Mouse (Mus musculus) cerebellum, adult 9-11 months (tissue): Measurements from ENCODE around the gene Gm10271.

ENCODE experiments used
- DNase-seq: peaks from one replicate; pipeline ENCODE4 v3.0.0; 2022

Gm10271 gene

DNA sequence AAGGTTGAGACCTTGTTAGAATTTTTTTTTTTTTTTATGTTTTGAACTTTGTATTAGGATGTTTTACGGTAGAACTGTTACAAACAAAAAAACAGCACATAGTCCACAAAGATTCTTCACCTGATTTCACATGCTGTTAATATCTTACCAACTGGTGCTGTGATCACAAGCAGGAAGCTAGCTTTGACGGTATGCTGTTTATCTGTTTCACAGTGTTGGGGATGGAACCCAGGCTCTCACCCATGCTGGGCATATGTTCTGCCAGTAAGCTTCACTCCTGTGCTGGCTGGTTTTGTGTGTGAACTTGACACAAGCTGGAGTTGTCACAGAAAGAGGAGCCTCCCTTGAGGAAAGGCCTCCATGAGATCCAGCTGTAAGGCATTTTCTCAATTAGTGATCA lies 5.4 kb upstream of the Gm10271 start:
- no peak for DNase-seq

DNA sequence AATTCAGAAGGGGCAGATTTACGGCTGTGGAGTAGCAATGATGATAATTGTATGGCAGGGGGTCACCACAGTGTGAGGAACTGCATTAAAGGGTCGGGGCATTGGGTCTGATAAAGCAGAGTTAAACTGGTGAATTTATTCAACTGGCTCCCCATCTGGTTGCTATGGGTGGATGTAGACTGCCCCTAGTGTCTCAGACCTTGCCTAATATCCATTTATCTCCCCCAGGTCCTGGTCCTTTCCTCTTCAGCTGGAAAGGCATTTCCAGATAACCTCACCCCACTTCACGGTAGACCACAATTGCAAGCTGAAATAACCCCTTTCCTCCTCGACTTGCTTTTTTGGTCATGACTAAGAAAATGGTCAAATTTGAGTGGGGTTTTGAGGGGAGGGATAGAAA lies 5.0 kb upstream of the Gm10271 start:
- DNase-seq = no peak

DNA sequence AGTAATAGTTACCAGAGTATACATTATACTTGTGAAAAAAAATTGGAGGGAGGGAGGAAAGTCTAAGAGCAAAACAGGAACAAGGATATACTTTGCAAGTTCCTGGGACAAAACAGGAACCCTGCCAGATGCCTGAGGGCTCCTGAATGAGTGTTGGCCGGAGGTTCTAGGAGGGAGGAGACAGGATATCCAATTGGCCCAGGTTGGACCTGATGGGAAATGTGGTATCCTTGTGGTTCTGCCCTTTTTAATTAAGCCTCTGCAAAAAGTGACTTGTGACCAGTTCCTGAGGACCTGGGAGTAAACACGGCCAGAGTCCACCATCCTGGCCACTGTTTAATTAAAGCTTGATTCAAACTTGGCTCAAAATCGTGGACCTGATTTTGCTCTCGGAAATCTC lies 3.7 kb downstream of the Gm10271 start:
- DNase-seq = no peak

DNA sequence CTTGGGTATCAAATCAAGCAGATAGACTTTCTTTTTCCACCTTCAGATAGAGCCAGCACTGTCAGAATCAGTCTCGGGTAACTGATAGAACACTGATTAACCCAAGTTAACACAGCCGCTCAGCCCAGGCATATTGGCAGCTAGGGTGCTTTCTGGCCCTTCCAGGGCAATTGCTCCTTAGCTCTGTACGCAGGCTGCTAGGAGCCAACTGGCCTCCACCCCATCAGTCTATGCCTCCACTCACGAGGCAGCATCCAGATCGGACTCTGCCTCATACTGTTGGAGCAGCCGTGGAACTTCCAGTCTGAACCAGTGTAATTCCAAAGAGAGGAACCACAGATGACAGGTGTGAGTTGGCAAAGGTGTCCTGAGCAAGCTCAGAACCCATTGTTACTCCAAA lies 6.3 kb downstream of the Gm10271 start:
- DNase-seq = no peak

DNA sequence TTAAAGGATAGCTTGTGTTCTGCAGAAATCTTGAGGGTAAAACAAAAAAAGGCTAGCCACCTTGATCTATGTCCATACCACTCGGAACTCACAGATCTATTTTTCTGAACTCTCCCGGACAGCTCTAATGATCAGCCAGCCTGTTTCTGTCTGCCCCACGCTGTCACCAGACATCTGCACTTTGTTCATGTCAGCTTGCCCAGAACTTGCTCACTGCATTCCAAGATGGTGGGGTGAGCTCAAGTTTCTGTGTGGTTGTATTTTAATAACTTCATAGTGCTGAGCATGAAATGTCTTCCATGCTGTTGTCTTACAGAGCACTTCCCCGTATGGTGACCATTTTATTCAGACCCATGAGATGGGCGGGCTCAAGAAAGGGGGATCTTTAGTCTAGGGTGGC lies 7.1 kb downstream of the Gm10271 start:
- DNase-seq = no peak

DNA sequence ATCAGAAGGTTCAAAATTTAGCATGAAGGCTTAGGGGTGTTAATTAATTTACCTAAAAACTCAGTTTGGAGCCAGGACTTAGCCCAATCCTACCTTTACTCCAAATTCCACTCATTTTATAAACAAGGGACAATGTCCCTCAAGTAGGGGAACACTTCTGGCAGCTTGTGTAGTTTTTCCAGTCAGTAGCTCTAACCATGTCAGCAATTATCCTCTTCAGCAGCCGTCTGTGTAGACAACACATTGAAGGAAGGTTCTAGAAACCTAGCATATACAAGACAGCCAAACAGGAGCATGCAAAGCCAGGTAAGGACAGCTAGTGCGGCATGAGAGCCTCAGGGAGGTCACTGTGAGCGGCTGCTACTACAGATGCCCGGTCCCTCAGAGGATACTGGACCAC lies 7.8 kb downstream of the Gm10271 start:
- no peak for DNase-seq

DNA sequence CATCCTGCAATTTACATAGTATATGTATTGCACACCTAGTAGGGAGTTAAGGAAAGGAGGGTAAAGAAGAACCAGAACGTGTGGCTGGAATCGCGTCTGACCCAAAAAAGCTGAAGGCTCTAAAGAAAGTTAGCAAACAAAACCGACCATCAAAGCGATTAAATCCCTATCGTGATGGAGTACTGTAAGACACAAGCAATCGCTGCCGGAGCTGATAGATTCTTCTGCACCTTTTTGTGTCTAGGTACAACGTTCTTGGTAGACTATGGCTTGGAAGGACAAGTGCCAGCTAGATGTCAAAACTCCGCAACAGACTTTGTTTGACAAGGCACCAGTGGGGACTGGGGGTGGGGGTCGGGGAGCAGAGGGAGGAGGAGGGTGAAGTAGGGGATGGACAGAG lies 8.3 kb downstream of the Gm10271 start:
- DNase-seq = no peak

DNA sequence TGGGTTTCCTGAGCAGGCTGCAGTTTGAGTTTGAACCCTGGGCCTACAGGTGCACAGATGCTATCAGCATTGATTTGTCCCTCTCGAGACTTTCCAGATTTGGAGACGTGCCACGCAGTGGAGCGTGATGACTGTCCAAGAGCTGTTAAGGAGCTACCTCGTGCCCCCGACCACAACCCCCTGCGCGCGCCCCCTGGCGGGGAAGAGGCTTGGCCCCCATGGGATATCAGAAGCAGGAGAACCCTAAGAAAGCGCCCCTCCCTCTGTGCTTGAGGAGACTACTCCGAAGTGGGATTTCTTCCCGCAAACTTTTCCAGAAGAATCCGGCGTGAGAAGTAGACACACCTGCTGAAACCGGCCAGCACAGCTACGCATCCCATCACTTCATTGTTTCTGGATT lies 9.6 kb downstream of the Gm10271 start:
- no peak for DNase-seq

DNA sequence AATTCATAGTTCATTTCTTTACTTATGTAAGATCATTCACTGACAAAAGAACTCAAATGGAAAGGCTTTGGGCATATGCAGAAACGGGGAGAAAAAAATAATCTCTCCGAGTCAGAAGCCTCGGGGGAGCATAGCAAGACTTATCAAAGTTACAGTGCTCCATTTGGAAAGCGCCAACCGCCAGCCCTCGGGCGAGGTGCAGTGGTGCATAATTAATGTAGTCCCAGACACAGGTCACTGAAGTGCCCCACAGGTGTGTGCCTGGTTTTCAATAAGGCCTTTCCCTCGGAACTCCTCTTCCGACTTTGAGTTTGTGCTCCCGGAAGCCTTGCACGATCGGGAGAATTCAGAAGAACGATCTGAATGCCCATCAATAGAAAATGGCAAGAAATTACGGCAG lies 10.3 kb downstream of the Gm10271 start:
- no peak for DNase-seq

DNA sequence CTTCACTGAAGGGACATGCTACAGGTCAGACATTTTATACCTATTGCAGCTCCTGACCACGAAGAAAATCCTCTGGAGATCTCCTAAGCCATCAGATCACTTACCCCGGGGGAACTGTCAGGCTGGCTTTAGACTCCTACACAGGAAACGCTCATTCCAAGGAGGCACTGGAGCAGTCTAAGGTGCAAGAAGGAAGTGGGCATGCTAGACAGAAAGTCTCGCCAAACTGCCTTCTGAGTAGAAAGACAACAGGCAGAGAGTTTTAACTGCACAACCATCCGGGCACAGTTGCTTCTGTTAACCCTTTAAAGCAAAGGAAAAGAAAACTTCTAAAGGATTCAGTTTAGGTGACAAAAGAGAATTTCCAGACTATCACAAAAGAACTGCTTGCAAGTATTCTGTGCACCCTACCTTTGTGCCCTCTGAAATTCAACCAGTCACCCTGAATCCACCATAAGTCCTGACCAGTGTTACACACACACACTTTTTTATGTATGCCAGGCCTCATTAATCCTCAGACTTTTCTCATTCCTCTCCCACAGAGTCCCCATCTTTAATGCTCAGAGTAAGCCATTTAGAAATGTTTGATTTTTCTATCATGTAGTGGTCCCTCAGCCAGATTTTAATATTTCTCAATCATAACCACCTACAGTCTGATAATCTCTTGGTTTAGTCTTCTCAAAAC lies 14.4 kb downstream of the Gm10271 start:
- DNase-seq = no peak

DNA sequence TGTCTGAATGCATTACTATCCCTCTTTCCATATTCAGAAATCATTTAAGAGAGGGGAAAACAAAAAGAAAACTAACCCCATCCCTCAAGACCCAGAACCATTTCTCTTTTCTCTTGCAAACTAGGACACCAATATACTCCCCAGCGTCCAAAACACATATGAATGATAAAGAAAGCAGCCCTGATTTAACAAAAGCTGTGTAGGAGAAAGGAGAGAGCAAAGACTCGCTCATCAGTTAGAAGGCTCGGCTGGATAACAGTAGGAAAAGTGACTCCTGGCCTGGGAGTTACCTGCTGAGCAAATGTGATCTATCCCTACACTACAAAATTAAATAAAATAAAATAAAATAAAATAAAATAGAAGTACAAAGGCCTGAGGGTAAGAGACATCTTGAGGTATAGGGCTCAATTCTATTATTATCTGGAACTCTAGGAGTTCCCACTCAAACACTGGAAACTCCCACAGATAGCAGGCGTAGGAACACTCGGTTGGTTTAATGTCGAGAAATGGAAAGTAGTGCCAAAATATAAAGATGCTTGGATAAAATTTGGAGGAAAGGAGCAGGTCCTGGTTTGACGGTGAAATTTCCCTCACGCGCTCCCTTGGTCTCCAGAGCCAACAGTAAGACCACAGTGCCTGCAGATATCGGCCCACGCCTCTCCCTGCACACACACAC lies 15.8 kb downstream of the Gm10271 start:
- no peak for DNase-seq

DNA sequence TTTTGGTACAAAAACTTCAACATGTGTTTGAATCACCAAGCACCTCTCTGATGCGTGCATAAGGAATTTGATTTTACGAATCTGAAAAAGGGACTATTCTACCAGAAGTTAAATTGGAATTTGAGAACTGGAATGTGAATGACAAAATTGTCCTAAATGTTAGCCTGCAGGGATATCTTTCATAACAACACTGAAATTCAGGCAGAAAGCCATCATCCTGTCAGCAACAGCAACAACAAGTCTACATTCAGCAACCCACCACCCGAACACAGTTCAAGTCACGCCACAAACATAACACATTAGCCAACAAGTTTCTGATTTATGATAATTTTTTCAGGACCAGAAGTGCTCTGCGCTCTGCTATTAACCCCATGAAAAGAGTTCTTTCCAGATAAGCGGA lies 17.2 kb downstream of the Gm10271 start:
- no peak for DNase-seq

DNA sequence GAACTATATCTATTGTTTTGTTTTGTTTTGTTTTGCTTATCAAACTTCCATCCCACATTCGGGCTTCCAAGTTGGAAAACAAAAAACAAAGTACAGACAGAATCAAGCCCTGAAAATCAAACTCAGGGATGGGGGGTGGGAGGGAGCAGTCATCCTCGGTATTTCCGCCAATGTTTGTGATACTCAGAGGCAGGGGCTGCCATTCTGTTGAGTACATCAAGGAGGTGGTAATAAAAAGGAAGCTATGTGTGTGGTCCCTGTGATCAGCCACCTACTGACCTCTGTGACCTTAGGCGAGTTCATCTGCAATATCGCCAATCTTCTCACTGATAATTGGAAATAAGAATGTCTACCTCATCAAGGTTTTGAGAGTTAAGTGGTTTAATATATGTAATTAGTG lies 21.5 kb downstream of the Gm10271 start:
- DNase-seq = peak; percentile 41

DNA sequence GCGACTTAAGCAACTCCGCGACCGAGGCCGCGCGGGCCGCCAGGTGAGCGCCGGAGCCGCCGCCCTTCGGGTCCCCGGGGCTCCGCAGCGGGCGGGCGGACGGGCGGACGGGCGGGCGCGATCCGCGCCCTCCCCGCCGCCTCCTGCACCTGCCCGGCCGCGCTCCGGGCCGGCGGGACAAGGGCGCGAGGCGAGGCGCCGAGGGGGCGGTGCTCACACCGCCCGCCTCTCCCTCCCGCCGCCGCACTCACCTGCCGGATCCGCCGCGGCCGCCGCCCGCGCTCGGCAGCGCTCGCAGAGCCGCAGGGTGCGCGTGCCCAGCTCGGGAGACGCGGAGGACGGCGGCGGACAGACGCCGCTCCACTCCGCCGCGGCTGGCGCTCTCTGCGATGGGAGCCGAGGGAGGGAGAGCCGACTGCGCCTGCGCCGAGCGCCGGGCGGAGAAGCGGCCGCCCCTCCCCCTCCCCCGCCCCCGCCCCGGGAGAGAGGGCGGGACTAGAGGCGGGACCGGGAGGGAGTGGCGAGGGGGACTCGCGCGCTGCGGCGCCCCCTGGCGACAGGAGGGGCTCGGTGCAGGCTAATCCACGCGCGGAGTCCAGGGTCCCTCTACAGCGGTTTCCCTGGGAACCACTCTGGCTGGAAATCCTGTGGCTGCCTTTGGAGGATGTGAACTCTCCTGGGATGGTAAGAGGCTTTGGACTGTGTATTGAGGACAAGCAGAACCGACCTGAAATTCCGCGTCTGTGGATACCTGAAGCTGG lies 22.2 kb downstream of the Gm10271 start, which contains the start of gene Rab3ip:
TSS of gene Rab3ip (minus strand) at position 761 of the 761 bp plus-strand sequence.
- DNase-seq = peak; percentile 91

DNA sequence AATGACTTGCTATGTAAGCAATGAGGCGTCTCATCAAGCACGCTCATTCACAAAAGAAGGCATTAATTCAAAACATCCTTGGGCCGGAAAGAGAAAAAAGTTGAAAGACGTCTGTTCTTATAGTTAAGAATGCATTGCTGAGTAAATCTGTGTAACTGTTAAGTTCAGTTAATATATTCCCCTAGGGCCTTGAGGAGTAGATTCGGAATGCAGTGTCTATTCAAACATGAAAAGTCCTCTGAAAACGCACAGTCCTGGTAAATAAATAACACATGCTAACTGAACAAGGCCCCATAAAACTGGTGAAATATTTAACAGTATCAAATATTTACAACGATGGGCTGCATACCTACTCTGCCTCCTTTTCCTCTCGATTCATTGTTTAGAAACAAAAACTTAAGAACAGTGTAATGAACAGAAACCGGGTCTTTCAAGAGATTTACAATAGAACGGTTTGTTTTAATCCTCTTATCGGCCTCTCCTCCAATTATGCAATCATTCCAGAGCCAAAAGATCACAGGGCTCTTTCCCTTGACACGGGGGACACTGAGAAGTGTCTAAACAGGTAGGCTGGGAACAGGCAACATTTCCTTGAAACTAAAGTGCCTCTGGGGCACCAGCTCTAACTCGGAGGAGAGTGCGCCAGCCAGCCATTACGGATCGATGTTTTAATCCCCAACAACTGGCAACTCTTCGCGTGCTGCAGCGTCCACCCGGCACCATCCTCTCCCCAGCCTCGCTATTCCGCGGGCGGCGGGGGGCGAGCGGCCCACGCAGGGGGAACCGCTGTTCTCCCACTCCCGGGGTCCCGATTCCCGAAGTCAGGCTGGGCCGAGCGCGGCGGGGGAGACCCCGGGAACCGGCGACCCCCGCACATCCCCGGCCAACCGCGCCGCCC lies 23.0 kb downstream of the Gm10271 start:
- peak; percentile 66 for DNase-seq

DNA sequence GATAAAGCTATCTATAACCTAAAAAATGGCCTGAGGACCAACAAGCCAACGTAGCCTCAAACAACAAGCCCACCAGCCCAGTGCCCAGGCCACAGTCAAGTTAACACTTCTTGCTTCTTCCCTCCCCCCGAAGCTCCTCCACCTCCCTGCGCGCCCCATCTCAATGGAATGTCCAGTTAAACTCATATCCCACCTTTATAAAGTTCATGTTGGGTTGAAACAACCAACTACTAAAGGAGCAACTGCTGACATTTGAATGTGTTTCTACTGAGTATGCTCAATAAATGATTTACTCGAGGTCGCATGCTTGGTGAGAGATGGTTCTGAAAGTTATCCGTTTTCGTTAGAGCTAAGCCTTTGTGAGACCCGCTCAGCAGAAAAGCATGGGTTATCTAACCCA lies 24.0 kb downstream of the Gm10271 start:
- DNase-seq = no peak

DNA sequence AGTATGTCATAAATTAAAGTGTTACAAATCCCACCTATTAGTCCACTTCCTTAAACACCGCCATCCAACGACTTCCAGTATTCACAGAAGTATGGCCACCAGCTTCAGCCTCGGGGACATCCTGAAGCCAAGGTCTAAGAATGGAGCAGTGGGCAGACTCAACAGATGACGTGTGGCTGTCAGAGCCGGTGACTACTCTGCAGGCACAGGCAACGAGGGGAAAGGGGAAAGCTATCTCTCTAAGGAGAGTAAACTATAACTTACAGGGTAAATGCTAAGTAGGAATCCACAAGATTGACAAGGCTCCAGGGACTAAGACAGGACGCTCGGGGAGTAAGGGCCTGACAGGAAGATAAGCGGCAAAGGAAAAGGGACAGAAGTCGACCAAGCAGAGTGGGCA lies 27.5 kb downstream of the Gm10271 start:
- DNase-seq = no peak

DNA sequence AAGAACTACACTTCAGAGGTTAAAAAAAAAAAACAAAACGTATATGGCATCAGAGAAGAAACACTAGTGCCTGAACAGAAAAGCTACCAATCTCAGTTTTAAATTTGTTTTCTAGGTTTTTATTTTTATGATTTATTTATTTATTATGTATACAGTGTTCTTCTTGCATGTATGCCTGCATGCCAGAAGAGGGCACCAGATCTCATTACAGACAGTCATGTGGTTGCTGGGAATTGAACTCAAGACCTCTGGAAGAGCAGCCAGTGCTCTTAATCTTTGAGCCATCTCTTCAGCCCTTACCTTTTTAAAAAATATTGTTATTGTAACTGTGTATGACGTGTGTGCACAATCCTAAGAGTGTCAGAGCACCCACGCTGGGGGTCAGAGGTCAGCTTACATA lies 28.3 kb downstream of the Gm10271 start:
- DNase-seq = no peak

DNA sequence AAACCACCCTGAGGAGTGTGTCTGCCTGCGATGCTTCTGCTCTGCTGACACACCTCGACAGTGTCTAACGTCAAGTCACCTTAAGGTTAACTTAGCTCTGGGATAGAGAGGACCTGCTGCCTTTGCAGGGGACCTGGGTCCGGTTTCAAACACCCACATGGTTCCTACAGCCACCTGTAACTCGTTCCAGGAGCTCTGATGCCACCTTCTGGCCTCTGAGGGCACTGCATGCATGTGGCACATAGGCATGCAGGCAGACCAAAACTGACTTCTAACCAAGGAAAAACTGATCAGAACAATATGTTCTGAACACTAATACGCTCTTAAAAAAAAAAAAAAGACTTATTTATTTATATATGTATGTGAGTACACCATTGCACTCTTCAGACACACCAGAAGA lies 29.4 kb downstream of the Gm10271 start:
- no peak for DNase-seq

DNA sequence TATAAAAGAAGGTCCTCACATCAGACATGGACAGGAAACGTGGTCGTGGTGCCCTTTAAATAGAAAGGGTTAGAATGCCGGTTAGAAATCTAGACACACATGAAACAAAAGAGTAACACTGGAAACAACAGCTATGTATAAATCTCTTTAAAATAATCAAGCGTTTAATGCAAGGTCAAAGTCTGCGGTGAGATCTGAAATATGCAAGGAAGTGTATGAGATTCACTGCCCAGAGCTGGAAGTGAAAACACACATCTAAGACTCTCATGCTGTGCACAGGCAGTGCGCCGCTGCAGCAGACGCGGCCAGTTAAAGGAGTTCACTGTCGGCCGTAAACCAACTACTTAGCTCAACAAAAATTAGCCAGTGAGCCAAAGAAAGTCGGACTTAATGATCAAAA lies 37.4 kb downstream of the Gm10271 start:
- DNase-seq = no peak

DNA sequence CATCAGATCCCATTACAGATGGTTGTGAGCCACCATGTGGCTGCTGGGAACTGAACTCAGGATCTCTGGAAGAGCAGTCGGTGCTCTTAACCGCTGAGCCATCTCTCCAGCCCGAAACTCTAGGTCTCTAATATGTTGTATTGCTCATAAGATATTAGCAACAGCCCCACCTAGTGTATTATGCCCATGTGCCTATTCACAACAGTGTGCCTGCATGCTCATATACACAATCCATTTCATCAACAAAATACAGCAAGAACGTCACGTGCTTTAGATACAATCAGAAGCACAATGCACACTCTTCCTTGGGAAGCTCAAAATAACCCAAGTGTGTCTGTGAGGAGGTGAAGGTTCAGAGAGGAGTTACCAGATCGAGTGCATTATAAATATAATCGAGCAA lies 38.6 kb downstream of the Gm10271 start:
- DNase-seq = no peak

DNA sequence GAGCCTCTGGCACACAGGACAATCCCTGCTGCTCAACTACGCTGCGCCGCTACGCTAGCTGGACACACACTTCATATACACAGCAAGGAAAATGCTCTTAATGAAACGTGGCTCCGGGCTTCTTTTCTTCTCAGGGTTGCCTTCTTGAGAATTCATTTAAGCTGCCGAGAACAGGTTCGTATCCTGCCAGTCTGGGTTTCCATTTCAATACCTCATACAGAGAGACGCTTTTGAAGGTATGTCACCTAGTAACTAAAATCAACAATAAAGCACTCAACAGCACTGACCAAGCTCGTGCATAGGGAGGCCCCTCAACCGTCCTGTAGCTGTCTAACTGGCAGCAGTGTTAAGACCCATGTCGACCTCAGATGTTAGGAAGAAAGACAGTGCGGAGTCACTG lies 40.0 kb downstream of the Gm10271 start:
- DNase-seq = no peak
